Comparison of ENCODE assay signal across 8 mouse cellular contexts in the genomic region with DNA sequence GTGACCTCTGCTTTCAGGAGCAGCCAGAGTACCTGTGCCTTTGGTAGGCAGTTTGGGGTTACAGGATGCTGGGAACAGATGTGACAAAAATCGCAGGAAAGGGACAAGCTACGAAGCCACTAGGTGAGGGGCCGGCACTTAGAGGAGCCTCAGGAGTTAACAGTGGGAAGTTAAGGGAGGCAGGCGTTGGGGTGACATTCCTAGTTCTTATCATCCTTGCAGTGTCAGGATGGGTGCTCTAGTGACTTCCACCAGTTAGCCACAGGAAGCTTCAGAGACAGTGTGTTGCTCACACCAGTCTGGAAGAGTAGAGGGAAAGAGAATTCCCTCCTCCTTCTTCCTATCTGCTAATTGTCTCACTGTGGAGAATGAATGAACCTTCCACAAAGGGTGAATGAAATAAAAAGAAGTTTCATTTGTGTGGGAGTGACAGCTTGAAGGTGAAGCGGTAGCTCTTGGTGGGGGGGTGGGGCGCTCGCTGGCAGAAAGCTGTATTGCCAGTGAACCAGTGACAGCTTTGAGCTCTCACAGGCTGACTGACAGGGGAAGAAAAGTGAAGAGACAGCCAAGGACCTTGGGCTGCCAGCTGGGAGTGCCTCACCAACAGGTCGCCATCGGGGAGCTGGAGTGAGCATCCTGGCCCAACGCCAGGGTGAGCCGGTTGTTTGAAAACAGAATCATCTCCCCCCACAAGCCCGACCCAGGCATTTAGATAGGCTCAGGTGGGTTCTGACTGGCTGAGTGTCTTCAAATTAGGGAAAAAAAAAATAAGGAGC. TPM values are rescaled to one million over a fixed set of nuclear protein-coding genes. Genes with fewer than 3 reads are reported as not detected.
DNase-seq lines count a peak whose midpoint lies in the region; ATAC-seq lines count a peak whose summit lies in the region.

No protein-coding gene starts in this region.

- H3K9me3 ChIP-seq in hindbrain, embryonic 13.5 days = no peaks in the 10 kb centered on the region
- H3K9me3 ChIP-seq in hindbrain, embryonic 11.5 days (ENCODE audit: control insufficient read depth, low read length) = no peaks in the 10 kb centered on the region
- no peaks in the 10 kb centered on the region for H3K9me3 ChIP-seq in forebrain, embryonic 15.5 days

- 0 out of 2 replicates have a peak, but pooled peaks have one; percentile 52 for ATAC-seq in hindbrain, embryonic 13.5 days (ENCODE audit: low FRiP score)
- ATAC-seq in hindbrain, embryonic 11.5 days (ENCODE audit: low FRiP score) = no peak
- peak; percentile 88 for ATAC-seq in forebrain, embryonic 15.5 days (replicated peaks)
- ATAC-seq in megakaryocyte-erythroid progenitor cell, adult 5-6 weeks (replicated peaks; ENCODE audit: low FRiP score, low TSS enrichment, poor library complexity, severe bottlenecking) = peak; percentile 60

- no peak overlapping the region for H3K4me2 ChIP-seq in hindbrain, embryonic 13.5 days
- no peak overlapping the region for H3K4me2 ChIP-seq in hindbrain, embryonic 11.5 days (replicated peaks; ENCODE audit: low read depth, low read length)
- H3K4me2 ChIP-seq in forebrain, embryonic 15.5 days (replicated peaks) = no peak overlapping the region; the same call in 1 of the 2 replicates

- H3K27me3 ChIP-seq in hindbrain, embryonic 13.5 days = no peaks in the 10 kb centered on the region
- no peaks in the 10 kb centered on the region for H3K27me3 ChIP-seq in hindbrain, embryonic 11.5 days (ENCODE audit: control insufficient read depth, insufficient read depth, low read length)
- H3K27me3 ChIP-seq in forebrain, embryonic 15.5 days = no peaks in the 10 kb centered on the region

- WGBS in hindbrain, embryonic 13.5 days = 37% methylated on average over 12 of the region's 12 CpGs
- WGBS in hindbrain, embryonic 11.5 days = 46% methylated on average over 12 of the region's 12 CpGs
- WGBS in forebrain, embryonic 15.5 days = 25% methylated on average over 12 of the region's 12 CpGs

- no peak for DNase-seq in hindbrain, embryonic 11.5 days (ENCODE audit: low spot score)
- peak; percentile 53 for DNase-seq in retina, postnatal 1 day
- no peak for DNase-seq in retina, embryonic 14.5 days (ENCODE audit: low spot score)
- no peak for DNase-seq in layer of hippocampus, postnatal 25 days (ENCODE audit: extremely low spot score in 1 of 2, low spot score in 1 of 2)
- DNase-seq in left cerebral cortex, postnatal 36 days (ENCODE audit: low spot score in 2 of 2) = no peak

- H3K36me3 ChIP-seq in hindbrain, embryonic 13.5 days = no peaks in the 10 kb centered on the region
- no peaks in the 10 kb centered on the region for H3K36me3 ChIP-seq in hindbrain, embryonic 11.5 days (ENCODE audit: control insufficient read depth, insufficient read depth, low read length)
- no peaks in the 10 kb centered on the region for H3K36me3 ChIP-seq in forebrain, embryonic 15.5 days

- H3K4me3 ChIP-seq in hindbrain, embryonic 13.5 days = no peak overlapping the region
- H3K4me3 ChIP-seq in hindbrain, embryonic 11.5 days (ENCODE audit: low read depth, low read length) = no peak overlapping the region
- H3K4me3 ChIP-seq in forebrain, embryonic 15.5 days = no peak overlapping the region

- peaks cover 18% of the 10 kb centered on the region for H3K4me1 ChIP-seq in hindbrain, embryonic 13.5 days (replicated peaks)
- no peaks in the 10 kb centered on the region for H3K4me1 ChIP-seq in hindbrain, embryonic 11.5 days (replicated peaks; ENCODE audit: control insufficient read depth, insufficient read depth, low read length)
- H3K4me1 ChIP-seq in forebrain, embryonic 15.5 days = peaks cover 22% of the 10 kb centered on the region

- peak overlapping the region; percentile 24 for H3K9ac ChIP-seq in hindbrain, embryonic 13.5 days
- H3K9ac ChIP-seq in hindbrain, embryonic 11.5 days (ENCODE audit: low read depth, low read length) = no peak overlapping the region
- H3K9ac ChIP-seq in forebrain, embryonic 15.5 days (replicated peaks) = no peak overlapping the region

- H3K27ac ChIP-seq in hindbrain, embryonic 13.5 days = no peak overlapping the region
- no peak overlapping the region for H3K27ac ChIP-seq in hindbrain, embryonic 11.5 days (ENCODE audit: low read depth, low read length)
- H3K27ac ChIP-seq in forebrain, embryonic 15.5 days (replicated peaks) = peak overlapping the region; percentile 51; the same call in 1 of the 2 replicates

- intact Hi-C loops in left cerebral cortex, postnatal 36 days (cut with DNase I) = no loop called here

RNA-seq across cellular contexts. Expression of a gene that starts 41.9 kb away (rescaled TPM):
- polyA plus RNA-seq in hindbrain, embryonic 13.5 days (2015; fragmentation: Nextera tagmentation; extraction: Ambion mirVana) = 15.3 and 16.1 TPM in 2 replicates
- polyA plus RNA-seq in hindbrain, embryonic 11.5 days (2014; fragmentation: Nextera tagmentation; extraction: Ambion mirVana) = 9.5 and 11.4 TPM in 2 replicates
- polyA plus RNA-seq in forebrain, embryonic 15.5 days (2015; fragmentation: Nextera tagmentation; extraction: Ambion mirVana) = 22.1 and 23.0 TPM in 2 replicates
- 14.3 and 19.5 TPM in 2 replicates for total RNA-seq in megakaryocyte-erythroid progenitor cell, adult 5-6 weeks (2014; fragmentation: Nextera tagmentation)
- total RNA-seq in megakaryocyte-erythroid progenitor cell, adult 5-6 weeks (2017) = 8.0 and 10.9 TPM in 2 replicates
- total RNA-seq in layer of hippocampus, postnatal 25 days (2021) = 10 to 100 TPM; 19.8 to 22.9 TPM
- 10 to 100 TPM; 17.8 to 21.8 TPM for total RNA-seq in left cerebral cortex, postnatal 36 days (2021)
